Mouse (Mus musculus) spleen, adult 12 weeks (tissue): ENCODE measurements around the gene Spag16.

Source experiments
- DNase-seq: peaks from one replicate; pipeline ENCODE4 v3.0.0; 2022; ENCODE audit warnings: low spot score

The Spag16 gene

GRCm38 (mm10) chr1:70442209-70443080 is 615.7 kb downstream of the Spag16 start:
- DNase-seq: no peak

GRCm38 (mm10) chr1:70479864-70480263 is 653.1 kb downstream of the Spag16 start:
- no peak for DNase-seq

GRCm38 (mm10) chr1:70518918-70519317 is 692.1 kb downstream of the Spag16 start:
- no peak for DNase-seq

GRCm38 (mm10) chr1:70527134-70527533 is 700.4 kb downstream of the Spag16 start:
- no peak for DNase-seq

GRCm38 (mm10) chr1:70529771-70530170 is 703.0 kb downstream of the Spag16 start:
- no peak for DNase-seq

- no peak for DNase-seq
Measured at GRCm38 (mm10) chr1:70551839-70552238, 725.1 kb downstream of the Spag16 start.

- DNase-seq: no peak
Measured at GRCm38 (mm10) chr1:70621805-70622204, 795.0 kb downstream of the Spag16 start.

GRCm38 (mm10) chr1:70624803-70625460 is 798.2 kb downstream of the Spag16 start:
- DNase-seq: no peak

- DNase-seq: no peak
Measured at GRCm38 (mm10) chr1:70652719-70653118, 825.9 kb downstream of the Spag16 start.

- no peak for DNase-seq
Measured at GRCm38 (mm10) chr1:70692529-70692928, 865.8 kb downstream of the Spag16 start.

GRCm38 (mm10) chr1:70700270-70700669 is 873.5 kb downstream of the Spag16 start:
- DNase-seq: no peak

GRCm38 (mm10) chr1:70703934-70704333 is 877.2 kb downstream of the Spag16 start:
- DNase-seq: no peak

GRCm38 (mm10) chr1:70705821-70706220 is 879.1 kb downstream of the Spag16 start:
- DNase-seq: no peak

GRCm38 (mm10) chr1:70725045-70725444 is 898.3 kb downstream of the Spag16 start:
- DNase-seq: no peak

GRCm38 (mm10) chr1:70725655-70726066 is 898.9 kb downstream of the Spag16 start, which contains the start of gene Vwc2l:
Gene Vwc2l (plus strand): TSS chr1:70725715.
- DNase-seq: no peak
